Mouse (Mus musculus): Measurements from ENCODE around the gene Ttc38. TPM values are rescaled to one million over a fixed set of nuclear protein-coding genes. Genes with fewer than 3 reads are reported as not detected.

The Ttc38 gene
- polyA plus RNA-seq (2014; fragmentation: Nextera tagmentation; extraction: Ambion mirVana) = 2.5 and 2.8 TPM in 2 replicates

- H3K27ac ChIP-seq (ENCODE audit: low read depth, low read length) = no peak within 1 kb of the TSS
Observed at GRCm38 (mm10) chr15:85831954-85832590, at the start of gene Ttc38. Ttc38 (plus strand) TSS chr15:85832306.

GRCm38 (mm10) chr15:85783146-85783545, 49.0 kb upstream of the Ttc38 start:
- no peak overlapping the region for H3K27ac ChIP-seq (ENCODE audit: low read depth, low read length)
- H3K9me3 ChIP-seq (ENCODE audit: control insufficient read depth, low read length) = no peaks in the 10 kb centered on the region
- WGBS = 92% methylated on average over 4 of the region's 4 CpGs
- no peaks in the 10 kb centered on the region for H3K27me3 ChIP-seq (ENCODE audit: control insufficient read depth, insufficient read depth, low read length)
- DNase-seq (ENCODE audit: low spot score) = no peak
- H3K4me1 ChIP-seq (replicated peaks; ENCODE audit: control insufficient read depth, insufficient read depth, low read length) = no peaks in the 10 kb centered on the region
- ATAC-seq (replicated peaks; ENCODE audit: low FRiP score) = no peak
- H3K4me2 ChIP-seq (ENCODE audit: low read depth, low read length, severe bottlenecking) = no peak overlapping the region
- no peak overlapping the region for H3K4me3 ChIP-seq (ENCODE audit: low read depth, low read length)
- H3K9ac ChIP-seq (ENCODE audit: low read length) = no peak overlapping the region
- no peaks in the 10 kb centered on the region for H3K36me3 ChIP-seq (ENCODE audit: control insufficient read depth, insufficient read depth, low read length)

More at GRCm38 (mm10) chr15:85831954-85832590, at the start of gene Ttc38:
- Histone ChIP-seq H3K4me3 (ENCODE audit: low read depth, low read length) (peak within 1 kb of the TSS; percentile 52), H3K36me3 (ENCODE audit: control insufficient read depth, insufficient read depth, low read length) (no peaks in the 10 kb centered on the region), H3K27me3 (ENCODE audit: control insufficient read depth, insufficient read depth, low read length) (no peaks in the 10 kb centered on the region), H3K4me2 (ENCODE audit: low read depth, low read length, severe bottlenecking) (peak within 1 kb of the TSS; percentile 84), H3K9ac (ENCODE audit: low read length) (peak within 1 kb of the TSS; percentile 59), H3K4me1 (replicated peaks; ENCODE audit: control insufficient read depth, insufficient read depth, low read length) (no peaks in the 10 kb centered on the region), H3K9me3 (ENCODE audit: control insufficient read depth, low read length) (no peaks in the 10 kb centered on the region)
- WGBS = 2% methylated on average over 27 of the region's 27 CpGs
- DNase-seq (ENCODE audit: low spot score) = peak; percentile 84
- peak; percentile 86 for ATAC-seq (replicated peaks; ENCODE audit: low FRiP score)

GRCm38 (mm10) chr15:85784341-85784740, 47.8 kb upstream of the Ttc38 start:
- H3K9ac ChIP-seq (ENCODE audit: low read length) = no peak overlapping the region
- no peak for ATAC-seq (replicated peaks; ENCODE audit: low FRiP score)
- H3K27me3 ChIP-seq (ENCODE audit: control insufficient read depth, insufficient read depth, low read length) = no peaks in the 10 kb centered on the region
- DNase-seq (ENCODE audit: low spot score) = no peak
- H3K36me3 ChIP-seq (ENCODE audit: control insufficient read depth, insufficient read depth, low read length) = no peaks in the 10 kb centered on the region
- no peaks in the 10 kb centered on the region for H3K4me1 ChIP-seq (replicated peaks; ENCODE audit: control insufficient read depth, insufficient read depth, low read length)
- H3K9me3 ChIP-seq (ENCODE audit: control insufficient read depth, low read length) = no peaks in the 10 kb centered on the region
- H3K4me3 ChIP-seq (ENCODE audit: low read depth, low read length) = no peak overlapping the region
- no peak overlapping the region for H3K27ac ChIP-seq (ENCODE audit: low read depth, low read length)
- WGBS = 92% methylated on average over 3 of the region's 3 CpGs
- no peak overlapping the region for H3K4me2 ChIP-seq (ENCODE audit: low read depth, low read length, severe bottlenecking)

GRCm38 (mm10) chr15:85786711-85787110, 45.4 kb upstream of the Ttc38 start:
- WGBS = 84% methylated on average over 5 of the region's 5 CpGs
- H3K4me1 ChIP-seq (replicated peaks; ENCODE audit: control insufficient read depth, insufficient read depth, low read length) = no peaks in the 10 kb centered on the region
- ATAC-seq (replicated peaks; ENCODE audit: low FRiP score) = no peak
- H3K9ac ChIP-seq (ENCODE audit: low read length) = no peak overlapping the region
- no peak overlapping the region for H3K27ac ChIP-seq (ENCODE audit: low read depth, low read length)
- no peak for DNase-seq (ENCODE audit: low spot score)
- H3K9me3 ChIP-seq (ENCODE audit: control insufficient read depth, low read length) = no peaks in the 10 kb centered on the region
- H3K36me3 ChIP-seq (ENCODE audit: control insufficient read depth, insufficient read depth, low read length) = no peaks in the 10 kb centered on the region
- no peaks in the 10 kb centered on the region for H3K27me3 ChIP-seq (ENCODE audit: control insufficient read depth, insufficient read depth, low read length)
- H3K4me2 ChIP-seq (ENCODE audit: low read depth, low read length, severe bottlenecking) = no peak overlapping the region
- no peak overlapping the region for H3K4me3 ChIP-seq (ENCODE audit: low read depth, low read length)

- H3K36me3 ChIP-seq (ENCODE audit: control insufficient read depth, insufficient read depth, low read length) = no peaks in the 10 kb centered on the region
- H3K27ac ChIP-seq (ENCODE audit: low read depth, low read length) = no peak overlapping the region
- no peaks in the 10 kb centered on the region for H3K9me3 ChIP-seq (ENCODE audit: control insufficient read depth, low read length)
- ATAC-seq (replicated peaks; ENCODE audit: low FRiP score) = no peak
- DNase-seq (ENCODE audit: low spot score) = no peak
- 93% methylated on average over 6 of the region's 6 CpGs for WGBS
- no peak overlapping the region for H3K4me3 ChIP-seq (ENCODE audit: low read depth, low read length)
- no peaks in the 10 kb centered on the region for H3K27me3 ChIP-seq (ENCODE audit: control insufficient read depth, insufficient read depth, low read length)
- no peaks in the 10 kb centered on the region for H3K4me1 ChIP-seq (replicated peaks; ENCODE audit: control insufficient read depth, insufficient read depth, low read length)
- no peak overlapping the region for H3K9ac ChIP-seq (ENCODE audit: low read length)
- H3K4me2 ChIP-seq (ENCODE audit: low read depth, low read length, severe bottlenecking) = no peak overlapping the region
Observed at GRCm38 (mm10) chr15:85787482-85787881, 44.6 kb upstream of the Ttc38 start.

- ATAC-seq (replicated peaks; ENCODE audit: low FRiP score) (no peak), DNase-seq (ENCODE audit: low spot score) (no peak)
- Histone ChIP-seq H3K27me3 (ENCODE audit: control insufficient read depth, insufficient read depth, low read length) (no peaks in the 10 kb centered on the region), H3K9ac (ENCODE audit: low read length) (no peak overlapping the region), H3K4me2 (ENCODE audit: low read depth, low read length, severe bottlenecking) (no peak overlapping the region), H3K4me1 (replicated peaks; ENCODE audit: control insufficient read depth, insufficient read depth, low read length) (no peaks in the 10 kb centered on the region), H3K9me3 (ENCODE audit: control insufficient read depth, low read length) (no peaks in the 10 kb centered on the region), H3K27ac (ENCODE audit: low read depth, low read length) (no peak overlapping the region), H3K4me3 (ENCODE audit: low read depth, low read length) (no peak overlapping the region), H3K36me3 (ENCODE audit: control insufficient read depth, insufficient read depth, low read length) (no peaks in the 10 kb centered on the region)
- 88% methylated on average over 4 of the region's 4 CpGs for WGBS
Observed at GRCm38 (mm10) chr15:85788051-85788450, 44.1 kb upstream of the Ttc38 start.

- WGBS = 79% methylated on average over 16 of the region's 16 CpGs
- H3K9ac ChIP-seq (ENCODE audit: low read length) = no peak overlapping the region
- H3K9me3 ChIP-seq (ENCODE audit: control insufficient read depth, low read length) = no peaks in the 10 kb centered on the region
- H3K4me2 ChIP-seq (ENCODE audit: low read depth, low read length, severe bottlenecking) = no peak overlapping the region
- H3K4me3 ChIP-seq (ENCODE audit: low read depth, low read length) = no peak overlapping the region
- H3K27me3 ChIP-seq (ENCODE audit: control insufficient read depth, insufficient read depth, low read length) = no peaks in the 10 kb centered on the region
- H3K27ac ChIP-seq (ENCODE audit: low read depth, low read length) = no peak overlapping the region
- H3K4me1 ChIP-seq (replicated peaks; ENCODE audit: control insufficient read depth, insufficient read depth, low read length) = no peaks in the 10 kb centered on the region
- H3K36me3 ChIP-seq (ENCODE audit: control insufficient read depth, insufficient read depth, low read length) = no peaks in the 10 kb centered on the region
- DNase-seq (ENCODE audit: low spot score) (no peak), ATAC-seq (replicated peaks; ENCODE audit: low FRiP score) (no peak)
Observed at GRCm38 (mm10) chr15:85788633-85789032, 43.5 kb upstream of the Ttc38 start.

GRCm38 (mm10) chr15:85791449-85791848, 40.7 kb upstream of the Ttc38 start:
- ATAC-seq (replicated peaks; ENCODE audit: low FRiP score) = no peak
- Histone ChIP-seq H3K9me3 (ENCODE audit: control insufficient read depth, low read length) (no peaks in the 10 kb centered on the region), H3K4me3 (ENCODE audit: low read depth, low read length) (no peak overlapping the region), H3K4me2 (ENCODE audit: low read depth, low read length, severe bottlenecking) (no peak overlapping the region), H3K27me3 (ENCODE audit: control insufficient read depth, insufficient read depth, low read length) (no peaks in the 10 kb centered on the region), H3K4me1 (replicated peaks; ENCODE audit: control insufficient read depth, insufficient read depth, low read length) (no peaks in the 10 kb centered on the region), H3K36me3 (ENCODE audit: control insufficient read depth, insufficient read depth, low read length) (no peaks in the 10 kb centered on the region), H3K9ac (ENCODE audit: low read length) (no peak overlapping the region), H3K27ac (ENCODE audit: low read depth, low read length) (no peak overlapping the region)
- DNase-seq (ENCODE audit: low spot score) = no peak
- WGBS = 83% methylated on average over 4 of the region's 4 CpGs

GRCm38 (mm10) chr15:85792819-85793218, 39.3 kb upstream of the Ttc38 start:
- no peak for DNase-seq (ENCODE audit: low spot score)
- no peak for ATAC-seq (replicated peaks; ENCODE audit: low FRiP score)
- 84% methylated on average over 1 of the region's 1 CpGs for WGBS

More at GRCm38 (mm10) chr15:85792819-85793218, 39.3 kb upstream of the Ttc38 start:
- no peaks in the 10 kb centered on the region for H3K36me3 ChIP-seq (ENCODE audit: control insufficient read depth, insufficient read depth, low read length)
- H3K27ac ChIP-seq (ENCODE audit: low read depth, low read length) = no peak overlapping the region
- no peaks in the 10 kb centered on the region for H3K4me1 ChIP-seq (replicated peaks; ENCODE audit: control insufficient read depth, insufficient read depth, low read length)
- H3K27me3 ChIP-seq (ENCODE audit: control insufficient read depth, insufficient read depth, low read length) = no peaks in the 10 kb centered on the region
- no peak overlapping the region for H3K4me3 ChIP-seq (ENCODE audit: low read depth, low read length)
- no peaks in the 10 kb centered on the region for H3K9me3 ChIP-seq (ENCODE audit: control insufficient read depth, low read length)
- H3K9ac ChIP-seq (ENCODE audit: low read length) = no peak overlapping the region
- no peak overlapping the region for H3K4me2 ChIP-seq (ENCODE audit: low read depth, low read length, severe bottlenecking)

All from forebrain, embryonic 11.5 days (tissue).